Mouse (Mus musculus): ENCODE results near the gene Acly. TPM values are rescaled to one million over a fixed set of nuclear protein-coding genes. Genes with fewer than 3 reads are reported as not detected.

Acly gene
- polyA plus RNA-seq, 1 experiment from 2014 or later: 267 TPM

Small RNA genes within 50 kb of the gene (microRNA-seq; reads per million reads assigned to microRNA genes)
- gene Gm27374: not detected
- gene Mir7116: 0.44 reads per million

Other genes with a start within 250 kb of the Acly start
- gene Eif1, start 208.1 kb downstream of the Acly start, polyA plus RNA-seq (2015; fragmentation: Nextera tagmentation; extraction: Ambion mirVana): 1,277 and 1,563 TPM in 2 replicates
- 0.76 TPM in 1 of 2 replicates, not detected in the other for gene Gast, start 193.6 kb downstream of the Acly start, polyA plus RNA-seq (2015; fragmentation: Nextera tagmentation; extraction: Ambion mirVana)
- gene Hap1, start 171.9 kb downstream of the Acly start, polyA plus RNA-seq (2015; fragmentation: Nextera tagmentation; extraction: Ambion mirVana): 62.7 and 67.4 TPM in 2 replicates
- gene Jup, start 130.2 kb downstream of the Acly start, polyA plus RNA-seq (2015; fragmentation: Nextera tagmentation; extraction: Ambion mirVana): 91.6 and 94.4 TPM in 2 replicates
- 24.6 and 27.6 TPM in 2 replicates for gene P3h4, start 113.2 kb downstream of the Acly start, polyA plus RNA-seq (2015; fragmentation: Nextera tagmentation; extraction: Ambion mirVana)
- gene Fkbp10, start 112.3 kb downstream of the Acly start, polyA plus RNA-seq (2015; fragmentation: Nextera tagmentation; extraction: Ambion mirVana): 33.5 and 37.0 TPM in 2 replicates
- gene Nt5c3b, start 86.2 kb downstream of the Acly start, polyA plus RNA-seq (2015; fragmentation: Nextera tagmentation; extraction: Ambion mirVana): 99.8 and 110 TPM in 2 replicates
- 0.65 and 0.75 TPM in 2 replicates for gene Klhl10, start 86.1 kb downstream of the Acly start, polyA plus RNA-seq (2015; fragmentation: Nextera tagmentation; extraction: Ambion mirVana)
- gene Klhl11, start 55.3 kb downstream of the Acly start, polyA plus RNA-seq (2015; fragmentation: Nextera tagmentation; extraction: Ambion mirVana): 10.2 and 12.1 TPM in 2 replicates
- gene Ttc25, start 17.6 kb upstream of the Acly start, polyA plus RNA-seq (2015; fragmentation: Nextera tagmentation; extraction: Ambion mirVana): 2.4 and 2.7 TPM in 2 replicates
- 46.0 and 53.2 TPM in 2 replicates for gene Cnp, start 46.9 kb upstream of the Acly start, polyA plus RNA-seq (2015; fragmentation: Nextera tagmentation; extraction: Ambion mirVana)
- gene Nkiras2, start 91.2 kb upstream of the Acly start, polyA plus RNA-seq (2015; fragmentation: Nextera tagmentation; extraction: Ambion mirVana): 109 and 112 TPM in 2 replicates
- gene Dnajc7, start 92.2 kb upstream of the Acly start, polyA plus RNA-seq (2015; fragmentation: Nextera tagmentation; extraction: Ambion mirVana): 304 and 317 TPM in 2 replicates
- gene Zfp385c, start 164.5 kb upstream of the Acly start, polyA plus RNA-seq (2015; fragmentation: Nextera tagmentation; extraction: Ambion mirVana): 0.10 and 0.21 TPM in 2 replicates
- 2.1 and 4.1 TPM in 2 replicates for gene Dhx58, start 176.3 kb upstream of the Acly start, polyA plus RNA-seq (2015; fragmentation: Nextera tagmentation; extraction: Ambion mirVana)
- 54.7 TPM in 2 replicates for gene Kat2a, start 184.5 kb upstream of the Acly start, polyA plus RNA-seq (2015; fragmentation: Nextera tagmentation; extraction: Ambion mirVana)
- 0.43 TPM in 1 of 2 replicates, not detected in the other for gene Hspb9, start 185.8 kb upstream of the Acly start, polyA plus RNA-seq (2015; fragmentation: Nextera tagmentation; extraction: Ambion mirVana)
- gene Rab5c, start 210.2 kb upstream of the Acly start, polyA plus RNA-seq (2015; fragmentation: Nextera tagmentation; extraction: Ambion mirVana): 30.0 and 35.1 TPM in 2 replicates
- 4.8 and 5.3 TPM in 2 replicates for gene Kcnh4, start 231.9 kb upstream of the Acly start, polyA plus RNA-seq (2015; fragmentation: Nextera tagmentation; extraction: Ambion mirVana)
- gene Hcrt, start 234.9 kb upstream of the Acly start, polyA plus RNA-seq (2015; fragmentation: Nextera tagmentation; extraction: Ambion mirVana): 0.56 TPM in 1 of 2 replicates, not detected in the other
- 4.7 and 5.0 TPM in 2 replicates for gene Ghdc, start 243.0 kb upstream of the Acly start, polyA plus RNA-seq (2015; fragmentation: Nextera tagmentation; extraction: Ambion mirVana)

Measured in neural tube, embryonic 13.5 days (tissue).